Mouse (Mus musculus): ENCODE results near the gene Inf2.

Gene Inf2

DNA sequence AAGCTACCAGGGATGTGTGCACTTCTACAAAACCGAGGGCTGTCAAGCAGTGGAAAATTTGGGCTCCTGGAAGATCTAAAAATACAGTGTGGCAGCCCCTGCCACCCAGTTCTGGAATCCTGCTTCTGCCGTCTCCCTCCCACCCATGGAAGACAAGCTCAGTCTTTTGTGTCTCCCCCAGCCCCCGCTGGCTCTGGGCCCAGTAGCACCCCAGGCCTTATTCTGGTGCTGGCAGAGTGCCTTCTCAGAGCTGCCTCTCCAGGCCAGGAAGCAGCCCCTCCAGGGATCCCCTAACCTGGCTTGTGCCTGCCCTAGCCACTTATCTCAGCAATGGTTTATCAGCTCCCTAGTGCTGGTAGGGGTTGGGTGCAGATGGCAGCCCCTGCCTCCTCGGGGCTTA, 6.4 kb downstream of the Inf2 start:
- in situ Hi-C loops (cut with MboI, MseI) = loop anchor here (5.0 kb wide), 1 partner anchor 38 kb away; no protein-coding TSS in a partner anchor

DNA sequence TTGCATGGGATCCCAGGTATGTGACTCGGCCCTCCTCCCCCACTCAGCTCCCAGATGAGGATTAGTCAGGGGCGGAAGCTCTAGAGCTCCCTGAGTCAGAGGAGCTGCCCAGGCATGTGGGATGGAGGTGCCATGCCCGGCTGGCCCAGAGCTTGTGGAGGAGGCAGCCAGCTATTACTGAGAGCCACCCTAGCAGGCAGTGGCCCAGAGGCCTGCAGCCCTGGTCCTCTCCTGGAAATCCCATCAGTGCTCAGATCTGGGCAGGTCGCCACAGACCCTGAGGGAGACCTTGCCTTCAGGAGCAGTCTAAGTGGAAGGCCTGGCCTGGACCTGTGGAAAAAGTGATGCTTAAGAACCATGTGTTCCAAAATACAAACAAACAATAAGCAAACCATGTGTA, 7.0 kb downstream of the Inf2 start:
- in situ Hi-C loops (cut with MboI, MseI) = loop anchor here (5.0 kb wide), 1 partner anchor 38 kb away; no protein-coding TSS in a partner anchor

DNA sequence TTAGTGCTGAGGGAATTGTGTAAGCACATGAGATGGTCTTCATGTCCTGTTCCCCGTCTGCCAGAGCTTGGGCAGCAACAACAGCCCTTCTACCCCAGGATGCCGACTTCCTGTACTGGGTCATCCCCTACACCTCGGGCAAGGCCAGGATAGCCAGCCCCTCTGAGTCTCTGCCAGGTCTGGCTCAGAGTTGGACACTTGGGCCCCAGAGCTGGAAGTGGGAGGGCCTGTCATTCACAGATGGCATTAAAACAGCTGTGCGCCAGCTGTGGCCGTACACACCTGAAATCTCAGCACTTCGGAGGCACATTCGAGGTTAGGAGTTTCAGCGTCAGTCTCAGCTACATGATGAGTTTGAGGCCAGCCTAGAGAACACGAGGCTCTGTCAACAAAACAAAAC, 7.9 kb downstream of the Inf2 start:
- in situ Hi-C loops (cut with MboI, MseI) = loop anchor here (5.0 kb wide), 1 partner anchor 39 kb away; no protein-coding TSS in a partner anchor

GRCm38 (mm10) chr12:112596891-112597500, 8.4 kb downstream of the Inf2 start:
- in situ Hi-C loops (cut with MboI, MseI) = loop anchor here (5.0 kb wide), 1 partner anchor 40 kb away; no protein-coding TSS in a partner anchor

DNA sequence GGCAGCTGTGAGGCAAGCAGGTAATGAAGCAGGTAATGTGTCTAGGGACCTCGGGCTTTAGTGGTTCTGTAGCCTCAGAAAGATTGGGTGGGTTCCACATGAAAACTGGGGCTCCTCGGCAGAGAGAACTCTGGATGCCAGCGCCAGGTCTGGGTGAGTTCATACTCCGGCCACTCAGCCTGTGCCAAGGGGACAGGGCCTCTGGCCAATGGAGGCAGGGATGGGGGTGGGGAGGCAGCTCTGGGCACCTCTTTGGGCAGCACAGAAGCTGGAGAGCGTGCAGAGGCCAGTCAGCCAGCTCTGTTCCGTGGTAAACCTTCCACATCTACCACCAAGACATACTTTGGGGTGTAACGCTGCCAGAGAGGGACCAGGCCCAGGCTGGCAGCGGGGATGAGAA, 9.0 kb downstream of the Inf2 start:
- in situ Hi-C loops (cut with MboI, MseI) = loop anchor here (5.0 kb wide), 1 partner anchor 40 kb away; no protein-coding TSS in a partner anchor

DNA sequence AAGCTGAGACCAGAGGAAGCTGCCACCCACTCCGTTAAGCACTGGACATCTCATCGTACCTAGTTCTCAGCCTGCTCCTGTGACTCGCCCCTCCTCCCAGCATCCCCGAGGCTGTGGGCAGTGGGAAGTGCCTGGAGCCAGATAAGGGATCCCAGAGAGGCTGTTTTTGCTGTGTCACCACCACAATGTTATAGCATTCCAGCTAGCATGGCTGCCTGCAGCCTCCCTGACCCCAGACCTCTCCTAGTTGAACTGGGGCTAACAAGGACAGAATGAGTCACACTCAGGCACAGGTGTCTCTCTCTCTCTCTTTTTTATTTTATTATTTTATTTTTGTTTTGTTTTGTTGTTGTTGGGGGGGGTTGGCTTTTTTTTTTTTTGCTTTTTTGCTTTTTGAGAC, 10.6 kb downstream of the Inf2 start:
- in situ Hi-C loops (cut with MboI, MseI) = loop anchor here (5.0 kb wide), 1 partner anchor 42 kb away; no protein-coding TSS in a partner anchor

- in situ Hi-C loops (cut with MboI, MseI) = loop anchor here (5.0 kb wide), 1 partner anchor 43 kb away; no protein-coding TSS in a partner anchor
Observed at GRCm38 (mm10) chr12:112599942-112600611, 11.5 kb downstream of the Inf2 start.

- in situ Hi-C loops (cut with MboI, MseI) = no loop called here
Observed at GRCm38 (mm10) chr12:112604022-112604421, 15.4 kb downstream of the Inf2 start.

DNA sequence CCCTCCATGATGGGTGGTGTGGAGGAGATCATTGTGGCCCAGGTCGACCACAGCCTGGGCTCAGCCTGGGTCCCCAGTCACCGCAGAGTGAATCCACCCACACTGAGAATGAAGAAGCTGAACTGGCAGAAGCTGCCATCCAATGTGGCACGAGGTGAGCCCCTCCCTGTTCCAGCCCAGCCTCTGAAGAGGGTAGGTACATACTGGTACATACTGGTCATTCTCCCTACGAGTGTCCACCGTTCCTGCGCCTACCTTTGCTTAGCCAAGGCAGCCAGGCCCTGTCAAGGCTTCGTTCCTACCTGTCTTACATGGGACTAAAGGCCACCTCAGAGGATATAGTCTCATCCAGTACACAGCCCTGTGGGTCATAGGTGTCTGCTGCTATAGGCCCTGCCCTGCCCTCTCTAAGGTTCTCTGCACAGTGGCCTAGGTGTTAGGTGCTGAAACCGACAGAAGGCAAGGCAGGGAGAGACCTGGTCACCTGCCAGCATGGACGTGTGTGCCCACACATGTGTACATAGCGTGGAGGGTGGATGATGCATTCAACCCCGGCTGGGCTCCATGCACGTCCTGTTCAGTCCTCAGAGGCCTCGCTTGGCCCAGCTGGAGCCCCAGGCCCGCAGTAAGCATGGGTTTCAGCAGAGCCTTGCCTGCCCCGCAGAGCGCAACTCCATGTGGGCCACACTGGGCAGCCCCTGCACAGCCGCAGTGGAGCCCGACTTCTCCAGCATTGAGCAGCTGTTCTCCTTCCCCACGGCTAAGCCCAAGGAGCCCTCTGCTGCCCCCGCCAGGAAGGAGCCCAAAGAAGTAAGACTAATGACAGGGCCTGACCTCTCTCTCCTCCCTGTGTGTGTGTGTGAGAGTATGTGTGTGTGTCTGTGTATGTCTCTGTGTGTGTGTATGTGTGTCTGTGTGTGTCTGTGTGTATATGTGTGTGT, 16.4 kb downstream of the Inf2 start:
- in situ Hi-C loops (cut with MboI, MseI) = no loop called here

DNA sequence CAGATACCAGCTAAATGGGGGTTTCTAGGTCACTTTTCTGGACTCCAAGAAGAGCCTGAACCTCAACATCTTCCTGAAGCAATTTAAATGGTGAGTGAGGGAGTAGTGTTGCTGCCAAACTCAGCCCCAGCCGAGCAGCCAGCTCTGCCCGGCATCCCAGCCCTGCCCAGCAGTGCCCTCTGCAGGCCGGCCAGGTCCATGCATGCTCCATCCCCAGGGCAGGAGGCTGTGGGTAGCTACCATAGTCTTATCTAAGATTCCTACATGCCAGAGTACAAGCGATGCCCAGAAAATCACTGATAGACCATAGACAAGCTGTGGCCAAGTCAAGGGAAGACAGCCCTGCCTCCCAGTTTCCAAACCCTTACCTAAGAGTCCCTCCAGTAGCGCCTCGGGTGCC, 17.2 kb downstream of the Inf2 start:
- in situ Hi-C loops (cut with MboI, MseI) = no loop called here

DNA sequence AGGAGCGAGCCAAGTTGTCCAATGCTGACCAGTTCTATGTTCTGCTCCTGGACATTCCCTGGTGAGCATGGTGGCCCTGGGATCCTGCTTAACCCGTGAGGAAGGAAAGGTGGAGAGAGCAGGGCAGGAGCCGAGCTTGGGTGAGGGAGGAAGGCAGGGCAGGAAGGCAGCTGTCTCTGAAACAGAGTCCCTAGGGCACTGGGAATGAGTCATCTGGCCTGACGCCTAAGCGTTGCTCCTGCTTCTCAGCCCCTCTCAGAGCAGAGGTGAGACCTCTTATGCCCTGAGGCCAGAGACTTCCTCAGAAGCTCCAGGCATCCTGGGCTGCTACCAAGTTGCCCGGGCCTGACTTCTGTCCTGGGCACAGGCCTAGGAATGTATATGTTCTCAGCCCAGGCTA, 18.4 kb downstream of the Inf2 start:
- in situ Hi-C loops (cut with MboI, MseI) = no loop called here

GRCm38 (mm10) chr12:112609031-112609430, 20.4 kb downstream of the Inf2 start:
- in situ Hi-C loops (cut with MboI, MseI) = no loop called here

- in situ Hi-C loops (cut with MboI, MseI) = loop anchor here (10.0 kb wide), 1 partner anchor 472 kb away; the partner anchor contains the start of gene Kif26a
Observed at GRCm38 (mm10) chr12:112616668-112617067, 28.1 kb downstream of the Inf2 start.

GRCm38 (mm10) chr12:112617184-112617583, 28.6 kb downstream of the Inf2 start:
- in situ Hi-C loops (cut with MboI, MseI) = loop anchor here (10.0 kb wide), 1 partner anchor 472 kb away; the partner anchor contains the start of gene Kif26a

DNA sequence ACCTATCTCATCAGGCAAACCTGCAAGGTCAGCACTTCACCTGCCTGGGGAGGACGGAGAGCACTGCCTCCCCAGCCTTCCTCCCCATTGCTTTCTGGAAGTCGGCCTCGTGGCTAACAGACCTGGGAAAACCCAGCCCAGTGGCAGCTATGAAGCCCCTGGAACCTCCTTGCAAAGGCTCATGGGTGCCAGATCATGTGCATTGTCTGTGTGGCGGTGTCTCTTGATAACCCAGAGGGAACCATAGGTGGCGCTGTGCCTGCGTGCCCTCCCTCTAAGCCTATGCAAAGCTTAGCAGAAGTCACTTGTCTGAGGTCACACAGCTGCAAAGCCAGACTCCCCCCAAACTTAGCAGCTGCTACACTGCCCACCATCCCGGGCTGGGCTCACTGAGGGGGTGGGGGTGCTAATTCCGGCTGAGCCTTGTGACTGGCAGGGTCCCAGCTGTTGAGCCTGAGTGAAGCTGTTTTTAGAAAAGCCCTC, 29.4 kb downstream of the Inf2 start:
- in situ Hi-C loops (cut with MboI, MseI) = loop anchor here (10.0 kb wide), 1 partner anchor 473 kb away; the partner anchor contains the start of gene Kif26a

- in situ Hi-C loops (cut with MboI, MseI) = loop anchor here (10.0 kb wide), 1 partner anchor 474 kb away; the partner anchor contains the start of gene Kif26a
Observed at GRCm38 (mm10) chr12:112618981-112619685, 30.5 kb downstream of the Inf2 start.

- in situ Hi-C loops (cut with MboI, MseI) = loop anchor here (10.0 kb wide), 1 partner anchor 475 kb away; the partner anchor contains the start of gene Kif26a
Observed at GRCm38 (mm10) chr12:112619686-112620353, 31.2 kb downstream of the Inf2 start, which contains the start of gene Adssl1. Gene Adssl1, plus strand, starts transcription at chr12:112620045.

- in situ Hi-C loops (cut with MboI, MseI) = no loop called here
Observed at GRCm38 (mm10) chr12:112620354-112621061, 31.9 kb downstream of the Inf2 start.

- in situ Hi-C loops (cut with MboI, MseI) = no loop called here
Observed at GRCm38 (mm10) chr12:112621900-112622299, 33.3 kb downstream of the Inf2 start.
